Mouse (Mus musculus) cerebellum, adult 2 months (tissue): ENCODE data around the gene Nat8f6.
"Not testable (repeated sequence)": the region's sequence is repeated elsewhere in the genome, so short reads cannot be mapped to it uniquely, and the experiment has no call there.

Source experiments
- CTCF ChIP-seq: fragments of 200-500 bp; IDR thresholded peaks from 2 replicates; pipeline ENCODE4 v1.5.1; 2011; ENCODE audit warnings: low read depth, mild to moderate bottlenecking, control low read depth, low read length, moderate library complexity, borderline replicate concordance; ENCODE audit not compliant: insufficient read depth
- POLR2A ChIP-seq: fragments of 200-500 bp; IDR thresholded peaks from 2 replicates; pipeline ENCODE4 v1.6.1; 2011; ENCODE audit warnings: low read length, control low read depth, borderline replicate concordance; ENCODE audit not compliant: insufficient read depth

- not testable (repeated sequence) for TF ChIP-seq POLR2A, CTCF
These were observed 44.3 kb upstream of the Nat8f6 start for GRCm38 (mm10) chr6:85864900-85865639.
